Mouse (Mus musculus): ENCODE data around the gene Rbm44.

Rbm44 gene

DNA sequence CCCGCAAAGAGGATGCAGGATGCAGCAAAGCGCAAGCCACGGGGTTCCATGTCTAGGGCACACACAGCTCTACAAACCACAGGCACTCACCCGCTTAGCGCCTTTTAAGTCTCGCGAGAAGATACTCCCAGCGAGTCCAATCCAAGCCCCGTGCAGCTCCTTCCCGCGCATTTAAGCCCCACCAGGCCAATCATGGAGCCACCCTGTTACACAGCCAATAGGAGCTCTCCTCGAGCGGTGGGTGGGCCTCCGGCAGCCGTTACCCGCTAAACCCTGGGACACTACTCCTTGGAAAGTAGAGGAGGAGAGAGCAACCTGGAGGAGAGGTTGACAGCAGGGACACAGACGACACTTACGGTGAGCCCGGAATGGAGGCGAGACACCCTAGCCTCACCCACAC is at the start of gene Rbm44:
Gene Rbm44, plus strand, starts transcription at position 277 of the 400 bp plus-strand sequence.
- no peak for DNase-seq (ENCODE audit: low read depth, low spot score)

DNA sequence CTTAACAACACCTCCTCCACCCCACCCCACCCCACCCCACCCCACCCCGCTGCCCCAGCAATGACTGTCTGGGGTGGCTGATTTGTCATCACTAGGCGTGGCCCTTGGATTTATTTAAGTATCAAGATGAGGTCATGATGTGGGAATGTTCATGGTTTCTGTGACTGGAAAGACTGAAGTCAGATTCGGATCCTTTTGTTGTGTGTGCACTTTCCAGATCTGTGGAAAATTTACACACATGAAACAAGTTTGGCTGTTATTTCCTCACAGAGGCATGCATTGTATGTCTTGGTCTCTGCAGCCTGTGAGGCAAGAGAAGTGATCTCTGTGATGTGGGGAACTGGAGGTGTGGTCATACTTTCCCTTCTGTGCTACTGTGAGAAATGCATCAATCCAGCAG is 49.6 kb upstream of the Rbm44 start:
- no peak for DNase-seq (ENCODE audit: low read depth, low spot score)

GRCm38 (mm10) chr1:91095853-91096252 is 49.0 kb upstream of the Rbm44 start:
- DNase-seq (ENCODE audit: low read depth, low spot score): no peak

DNA sequence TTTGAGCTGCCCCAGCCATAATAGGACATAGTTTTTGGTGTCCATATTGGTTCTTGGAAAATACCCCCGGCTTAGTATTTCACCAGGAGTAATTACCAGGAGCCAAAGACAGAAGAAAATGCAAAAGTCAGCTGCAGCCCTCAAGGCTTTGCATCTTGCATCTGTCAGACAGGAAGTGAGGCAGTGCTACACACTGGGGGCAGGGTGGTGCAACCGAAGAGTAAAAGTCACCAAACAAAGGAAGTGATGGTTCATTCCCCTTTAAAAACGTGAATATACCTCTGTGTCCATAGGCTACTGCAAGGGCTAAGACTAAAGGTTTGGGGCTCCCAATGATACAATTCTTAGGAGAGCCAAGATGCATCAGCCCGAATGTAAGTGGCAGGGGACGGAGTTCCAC is 48.4 kb upstream of the Rbm44 start:
- DNase-seq (ENCODE audit: low read depth, low spot score): no peak

DNA sequence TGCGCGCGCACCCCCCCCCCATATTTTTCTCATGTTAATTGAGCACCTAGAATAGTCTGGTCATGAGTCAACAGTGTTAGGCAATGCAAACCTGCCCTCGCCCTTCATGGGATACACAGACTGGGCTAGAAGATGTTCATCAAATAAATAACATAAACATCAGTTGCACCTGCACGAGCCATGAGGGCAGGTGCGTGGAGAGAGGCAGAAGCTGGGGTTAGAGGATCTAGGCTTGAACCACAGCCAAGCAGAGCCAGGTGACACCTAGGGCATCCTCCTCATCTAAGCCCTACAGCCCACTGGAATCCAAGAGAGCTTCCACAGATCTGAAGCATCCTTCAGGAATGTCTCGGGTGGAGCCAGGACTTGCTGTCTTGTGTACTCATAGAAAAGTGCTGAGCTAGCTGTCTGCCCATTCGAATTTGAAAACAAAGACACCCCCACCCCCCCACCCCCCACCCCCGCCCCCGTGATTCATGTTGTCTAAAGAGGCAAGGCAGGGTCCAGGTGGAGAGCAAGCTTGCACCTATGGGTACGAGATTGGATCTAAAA is 47.5 kb upstream of the Rbm44 start:
- DNase-seq (ENCODE audit: low read depth, low spot score): no peak

DNA sequence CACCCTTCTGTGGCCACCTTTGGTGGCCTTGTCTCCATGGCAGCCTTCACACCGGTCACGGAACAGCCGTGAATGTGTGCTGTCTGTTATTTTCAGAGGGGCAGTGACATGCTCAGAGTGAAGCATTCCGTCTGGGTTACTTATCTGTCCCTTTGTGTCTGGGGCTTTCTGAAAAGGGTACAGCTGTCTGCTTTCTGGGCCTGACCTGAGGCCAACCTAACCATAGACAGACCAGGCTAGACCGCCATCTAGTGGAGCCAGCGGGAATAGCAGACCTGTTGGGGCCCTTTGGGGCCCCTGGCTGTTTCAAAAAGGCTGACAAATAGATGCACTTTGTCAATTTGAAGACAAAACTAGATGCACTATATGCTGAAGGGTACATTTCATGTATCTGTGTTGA is 46.0 kb upstream of the Rbm44 start:
- DNase-seq (ENCODE audit: low read depth, low spot score): peak; percentile 36

GRCm38 (mm10) chr1:91101709-91102440 is 43.0 kb upstream of the Rbm44 start:
- DNase-seq (ENCODE audit: low read depth, low spot score): no peak

GRCm38 (mm10) chr1:91103366-91103983 is 41.4 kb upstream of the Rbm44 start:
- DNase-seq (ENCODE audit: low read depth, low spot score): no peak

- no peak for DNase-seq (ENCODE audit: low read depth, low spot score)
These were observed 37.3 kb upstream of the Rbm44 start for GRCm38 (mm10) chr1:91107548-91107947.

DNA sequence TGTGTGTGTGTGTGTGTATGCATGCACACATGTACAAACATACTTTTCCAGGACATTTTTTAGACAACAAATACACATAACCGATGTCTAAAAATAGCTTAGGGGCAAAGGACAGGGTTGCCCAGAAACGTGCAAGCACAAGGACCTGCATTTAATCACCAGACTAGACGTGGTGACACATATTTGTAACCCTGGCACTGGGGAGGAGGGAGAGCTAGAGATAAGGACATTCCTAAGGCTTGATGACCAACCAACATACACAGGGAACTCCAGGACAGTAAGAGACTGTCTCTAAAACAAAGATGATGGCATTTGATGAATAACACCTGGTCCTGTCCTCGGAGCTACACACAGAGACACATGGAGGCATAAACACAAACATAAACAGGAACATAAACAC is 35.6 kb upstream of the Rbm44 start:
- no peak for DNase-seq (ENCODE audit: low read depth, low spot score)

DNA sequence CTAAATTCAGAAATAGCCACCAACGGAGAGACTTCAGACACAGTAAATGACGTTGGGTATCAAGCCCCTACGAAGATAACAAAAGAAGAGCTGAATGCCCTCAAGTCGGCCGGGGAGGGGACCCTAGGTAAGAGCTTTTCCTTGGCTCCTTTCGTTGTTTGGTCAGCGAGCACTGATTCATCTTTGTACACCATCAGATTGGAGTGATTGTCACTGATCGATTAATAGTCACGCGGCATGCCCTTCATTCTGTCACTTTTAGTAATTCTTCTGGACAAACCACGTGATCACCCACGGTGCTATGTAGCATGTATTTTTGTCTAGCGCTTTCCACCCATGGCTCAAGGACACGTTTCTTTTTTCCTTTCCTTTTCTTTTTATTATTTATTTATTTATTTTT is 32.7 kb upstream of the Rbm44 start:
- no peak for DNase-seq (ENCODE audit: low read depth, low spot score)

DNA sequence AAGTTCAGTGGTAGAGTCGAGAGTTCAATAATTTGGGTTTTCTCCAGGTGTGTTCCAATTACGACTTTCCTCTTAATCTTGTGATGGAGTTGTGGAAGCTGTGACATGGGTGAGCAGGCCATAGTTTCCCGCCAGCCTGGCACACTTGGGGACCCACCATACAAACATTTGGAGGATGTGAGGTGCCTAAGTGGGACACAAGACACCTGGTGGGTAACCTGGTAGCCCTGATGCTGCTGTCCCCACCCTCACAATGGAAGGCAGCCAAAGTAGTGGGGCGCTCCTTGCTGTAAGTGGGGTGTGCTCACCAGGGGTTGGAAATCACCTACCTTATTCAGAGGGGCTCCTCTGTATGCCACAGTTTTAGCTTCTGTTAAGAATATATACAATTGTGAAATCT is 32.3 kb upstream of the Rbm44 start:
- no peak for DNase-seq (ENCODE audit: low read depth, low spot score)

DNA sequence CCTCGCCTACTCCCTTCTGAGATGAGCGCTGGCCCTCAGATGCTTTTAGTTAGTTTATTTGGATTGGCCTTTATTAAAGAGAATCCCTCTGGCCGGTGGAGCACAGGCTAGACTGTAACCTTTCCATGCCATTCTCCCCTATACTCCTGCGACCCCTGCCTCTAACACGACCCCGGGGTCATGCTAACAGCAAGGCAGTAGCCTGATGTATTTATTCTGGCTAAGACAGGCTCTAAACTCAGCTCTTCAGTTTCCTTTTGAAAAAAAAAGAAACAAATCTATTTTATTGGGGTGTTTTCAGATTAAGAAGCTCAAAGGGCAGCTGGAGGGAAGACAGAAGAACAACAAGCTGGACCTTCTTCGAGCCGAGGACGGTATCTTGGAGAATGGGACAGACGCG is 22.8 kb upstream of the Rbm44 start:
- DNase-seq (ENCODE audit: low read depth, low spot score): no peak

GRCm38 (mm10) chr1:91123004-91123403 is 21.9 kb upstream of the Rbm44 start:
- DNase-seq (ENCODE audit: low read depth, low spot score): no peak

DNA sequence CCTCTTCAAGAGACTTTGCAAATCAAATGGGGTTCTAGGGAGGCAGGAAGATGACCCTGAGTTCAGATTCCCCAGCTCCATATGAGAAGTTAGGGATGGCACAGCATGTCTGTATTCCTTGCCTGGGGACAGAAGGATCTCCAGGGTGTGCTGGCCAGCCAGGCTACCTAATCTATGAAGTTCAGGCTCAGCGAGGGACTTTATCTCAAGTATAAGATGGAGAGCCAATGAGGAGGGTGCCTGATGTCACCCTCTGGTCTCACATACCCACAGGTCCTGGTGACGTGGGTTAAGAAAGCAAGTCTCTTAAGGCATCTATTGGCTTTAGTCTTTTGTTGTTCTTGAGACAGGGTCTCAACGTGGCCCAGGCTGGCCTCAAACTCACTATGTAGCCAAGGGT is 21.4 kb upstream of the Rbm44 start:
- no peak for DNase-seq (ENCODE audit: low read depth, low spot score)

- no peak for DNase-seq (ENCODE audit: low read depth, low spot score)
These were observed 16.0 kb upstream of the Rbm44 start for GRCm38 (mm10) chr1:91128849-91129248.

DNA sequence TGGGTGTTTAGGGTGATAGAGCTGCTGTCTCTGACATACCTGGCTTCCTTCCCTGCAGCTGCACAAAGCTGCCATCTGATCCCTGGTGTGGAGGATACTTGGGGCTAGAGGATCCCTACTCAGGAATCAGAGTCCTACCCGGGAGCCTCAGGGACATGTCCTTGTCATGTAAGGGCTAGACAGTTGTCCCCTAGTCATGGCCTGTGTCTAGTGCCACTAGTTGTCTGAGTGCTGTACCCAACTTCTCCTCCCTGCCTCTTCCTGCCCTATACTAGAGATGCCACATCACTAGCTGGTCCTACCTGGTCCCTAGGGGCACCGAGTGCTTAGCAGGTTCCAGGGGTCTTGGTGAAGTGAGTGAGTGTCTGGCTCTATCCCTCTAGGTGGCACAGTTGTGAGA is 7.9 kb upstream of the Rbm44 start:
- no peak for DNase-seq (ENCODE audit: low read depth, low spot score)

DNA sequence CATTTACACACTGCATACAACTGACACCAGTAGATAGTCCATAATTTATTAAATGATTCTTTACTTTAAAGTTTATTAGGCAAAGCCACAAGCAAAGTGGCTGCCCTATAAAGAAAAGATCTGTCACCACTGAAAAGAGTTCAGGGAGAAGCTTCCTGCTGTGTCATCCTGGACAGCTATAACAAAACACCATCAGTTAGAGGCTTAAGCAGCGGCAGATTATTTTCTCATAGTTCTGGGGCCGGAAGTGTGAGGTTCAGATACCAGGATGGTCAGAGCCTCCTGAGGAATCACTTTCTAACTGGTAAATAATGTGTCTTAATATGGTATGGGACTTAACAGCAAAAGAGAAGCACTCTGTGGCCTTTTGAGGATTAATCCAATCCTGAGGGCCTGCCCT is 6.6 kb downstream of the Rbm44 start:
- no peak for DNase-seq (ENCODE audit: low read depth, low spot score)

DNA sequence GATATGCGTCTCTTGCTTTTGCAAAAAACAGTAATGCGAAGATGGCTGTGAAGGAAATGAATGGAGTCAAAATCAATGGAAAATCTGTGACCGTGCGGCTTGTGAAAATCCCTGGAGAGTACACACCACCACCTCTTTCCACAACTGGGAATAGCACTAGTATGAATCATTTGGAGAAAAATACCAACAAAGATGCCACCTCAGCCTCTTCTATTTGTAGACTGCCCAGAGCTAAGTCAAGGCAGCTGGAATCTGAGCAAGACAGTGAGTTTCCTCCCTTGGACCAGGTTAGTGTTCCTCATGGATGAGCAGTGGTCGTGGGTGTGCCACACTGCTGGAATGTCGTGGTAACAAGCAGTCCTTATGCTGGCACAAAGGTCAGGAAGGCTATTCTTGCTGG is 21.9 kb downstream of the Rbm44 start:
- DNase-seq (ENCODE audit: low read depth, low spot score): no peak

GRCm38 (mm10) chr1:91169157-91169556 is 24.3 kb downstream of the Rbm44 start:
- no peak for DNase-seq (ENCODE audit: low read depth, low spot score)

DNA sequence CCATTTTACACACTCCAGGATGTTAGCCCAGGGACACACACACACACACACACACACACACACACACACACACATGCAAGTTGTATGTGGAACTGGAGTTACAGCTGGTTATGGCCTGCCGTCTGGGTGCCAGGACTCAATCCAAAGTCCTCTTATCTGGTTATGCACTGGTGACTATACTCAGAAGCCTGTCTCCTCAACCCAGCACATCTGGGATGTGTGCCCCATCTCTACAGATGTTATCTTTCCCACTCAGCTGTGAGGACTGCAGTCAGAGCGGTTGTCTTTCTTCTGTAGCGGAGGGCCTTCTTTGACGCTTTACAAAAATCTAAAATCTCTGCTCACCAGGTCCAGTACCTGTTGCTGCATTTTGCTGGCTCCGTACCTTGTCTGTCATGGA is 29.9 kb downstream of the Rbm44 start:
- DNase-seq (ENCODE audit: low read depth, low spot score): no peak

DNA sequence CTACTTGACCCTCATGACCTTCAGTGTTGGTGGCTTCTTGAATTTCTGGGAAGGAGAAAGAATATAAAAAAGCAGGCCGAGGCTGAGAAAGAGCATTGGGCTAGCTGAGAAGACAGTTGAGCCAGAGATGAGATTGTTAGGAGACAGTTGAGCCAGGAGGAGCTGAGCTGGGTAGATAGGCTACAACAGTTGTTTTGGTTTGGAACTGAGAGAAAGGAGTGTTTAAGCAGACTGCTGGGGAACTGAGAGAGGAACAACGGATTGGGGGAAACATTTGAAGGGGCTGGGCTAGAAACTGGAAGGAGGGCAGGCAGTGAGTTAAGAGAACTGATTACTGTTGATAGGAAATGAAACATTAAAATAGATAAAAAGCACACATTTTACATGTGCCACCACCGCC is 31.1 kb downstream of the Rbm44 start:
- no peak for DNase-seq (ENCODE audit: low read depth, low spot score)

DNA sequence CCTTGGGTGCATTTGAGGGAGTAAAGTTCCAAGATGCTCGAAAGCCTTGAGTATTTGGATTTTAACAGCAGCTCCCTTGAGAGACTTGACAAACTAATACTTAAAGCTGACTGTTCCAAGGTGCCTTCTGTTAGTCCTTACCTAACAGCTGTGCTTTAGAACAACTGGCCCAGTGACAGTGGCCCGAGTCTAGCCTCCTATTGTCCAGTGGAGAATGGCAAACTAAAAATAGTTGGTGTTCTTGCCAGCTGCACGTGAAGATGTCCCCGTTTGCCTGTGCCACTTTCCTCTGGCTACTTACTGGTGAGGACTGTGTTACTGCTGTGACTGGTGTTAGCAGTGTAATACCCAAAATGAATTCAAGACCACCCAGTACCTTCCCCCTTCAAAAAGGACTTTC is 32.0 kb downstream of the Rbm44 start:
- no peak for DNase-seq (ENCODE audit: low read depth, low spot score)

Data from retina, postnatal 7 days (tissue).